Mouse (Mus musculus): Measurements from ENCODE around the gene Cd28. TPM values are rescaled to one million over a fixed set of nuclear protein-coding genes. Genes with fewer than 3 reads are reported as not detected.

Gene Cd28
- total RNA-seq, 1 experiment from 2014 or later = 1.4 TPM

Other genes with a start within 250 kb of the Cd28 start
- gene Raph1, start 149.7 kb upstream of the Cd28 start, total RNA-seq (2017) = 1.2 and 4.8 TPM in 2 replicates
- gene Ctla4, start 170.2 kb downstream of the Cd28 start, total RNA-seq (2017) = not detected in 2 replicates